Mouse (Mus musculus) small intestine, adult 2 months (tissue): ENCODE data around the gene Rasa2.

ENCODE experiments used
- CTCF ChIP-seq: fragments of 200-500 bp; IDR thresholded peaks from 2 replicates; pipeline ENCODE4 v1.5.1; 2012; ENCODE audit warnings: low read depth, mild to moderate bottlenecking, control low read depth, inconsistent platforms, low read length, moderate library complexity, mixed read lengths; ENCODE audit not compliant: insufficient replicate concordance, insufficient read length; ENCODE audit errors: extremely low read depth
- POLR2A ChIP-seq: fragments of 200-500 bp; IDR thresholded peaks from 2 replicates; pipeline ENCODE4 v1.6.1; 2012; ENCODE audit warnings: low read depth, mild to moderate bottlenecking, control low read depth, inconsistent platforms, low read length, moderate library complexity

DNA sequence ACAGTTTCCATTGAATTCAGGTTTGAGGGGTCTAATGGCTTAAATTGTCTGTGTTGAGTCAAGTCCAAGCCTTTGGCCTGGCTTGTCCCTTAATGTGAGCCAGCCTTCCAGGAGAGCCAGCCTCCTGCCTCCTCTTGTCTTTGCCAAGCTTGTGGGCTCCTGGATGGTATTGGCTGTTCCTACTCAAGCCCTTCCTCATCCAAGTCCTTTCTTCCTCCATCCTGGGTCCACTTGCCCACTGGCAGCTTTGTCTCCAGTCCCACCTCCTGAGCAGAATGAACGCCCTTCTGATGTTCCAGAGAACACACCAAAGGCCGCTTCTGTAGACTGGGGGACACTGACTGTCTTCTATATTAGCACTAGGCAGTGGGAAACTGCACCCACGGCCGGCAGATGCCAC, 126.3 kb downstream of the Rasa2 start:
- TF ChIP-seq CTCF: no peak
- no peak for TF ChIP-seq POLR2A
